Mouse (Mus musculus) kidney, postnatal 10 days (tissue): Measurements from ENCODE around the gene Arntl.

Source experiments
- DNase-seq: peaks from one replicate; pipeline ENCODE4 v3.0.0; 2021; ENCODE audit warnings: mixed read lengths

The Arntl gene

DNA sequence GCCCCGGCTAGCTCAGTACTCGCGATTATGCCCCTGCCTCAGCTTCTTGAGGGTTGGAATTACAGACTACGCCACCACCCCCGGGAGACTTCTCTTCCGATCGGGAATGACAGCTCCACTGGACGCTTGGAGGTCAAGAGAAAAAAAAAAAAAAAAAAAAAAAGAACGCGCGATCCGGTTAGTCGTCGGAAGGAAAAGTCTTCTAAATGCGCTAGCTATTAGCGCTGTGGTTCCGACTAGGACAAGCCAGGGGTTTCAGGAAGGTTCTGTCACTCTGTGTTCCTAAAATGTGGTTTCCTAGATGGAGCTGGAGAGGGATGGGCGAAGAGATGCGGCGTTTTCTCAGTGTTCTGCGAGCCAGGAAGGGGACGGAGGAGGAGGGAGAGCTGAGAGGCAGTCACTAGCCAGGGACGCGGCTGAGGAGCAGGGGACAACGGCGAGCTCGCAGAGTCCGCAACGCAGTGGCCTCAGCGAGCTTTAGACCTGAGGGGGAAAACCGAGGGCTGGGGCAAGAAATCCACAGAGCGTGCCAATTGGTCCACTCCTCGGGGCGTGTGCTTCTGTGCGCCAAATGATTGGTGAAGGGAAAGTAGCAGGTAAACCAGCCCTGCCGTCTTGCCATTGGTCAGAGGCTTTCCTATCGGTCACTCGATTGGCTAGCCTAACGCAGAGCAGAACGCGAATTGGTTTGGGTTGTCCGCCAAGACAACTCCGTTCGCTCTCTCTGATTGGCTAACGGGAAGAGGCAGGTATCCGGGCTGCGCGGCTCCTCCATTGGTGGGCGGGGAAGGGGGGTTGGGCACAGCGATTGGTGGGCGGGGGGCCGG is at the start of gene Arntl:
Gene Arntl (plus strand): TSS at position 822 of the 827 bp plus-strand sequence.
- DNase-seq: peak; percentile 97

DNA sequence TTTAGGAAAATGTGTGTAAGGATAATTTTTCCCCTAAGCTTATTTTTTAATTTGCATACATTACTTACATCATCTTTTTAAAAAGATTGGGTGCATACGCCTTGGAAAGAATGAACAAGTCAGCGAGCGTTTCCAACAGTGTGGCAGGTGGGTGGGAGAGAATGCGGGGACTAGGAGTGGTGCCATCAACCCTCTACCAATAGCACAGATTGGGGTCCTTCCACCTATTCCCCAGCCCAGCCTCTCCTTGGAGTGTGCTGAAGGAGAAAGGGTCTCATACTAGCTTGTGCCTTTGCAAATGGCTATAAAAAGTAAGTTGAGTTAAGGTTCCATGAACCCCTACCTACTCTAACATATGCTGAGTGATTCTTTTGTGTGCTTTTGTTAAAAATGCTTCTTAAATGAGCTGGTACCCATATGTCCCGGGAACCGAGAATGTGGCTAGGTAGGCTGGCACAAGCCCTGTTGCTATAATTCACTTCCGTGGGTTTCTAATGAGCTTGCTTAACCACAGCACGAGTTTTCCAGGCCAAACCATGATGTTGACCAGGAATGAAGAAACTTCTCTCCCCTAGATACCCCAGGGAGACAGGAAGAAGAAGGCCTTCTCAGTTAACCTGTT is 46.1 kb upstream of the Arntl start:
- no peak for DNase-seq

- peak; percentile 30 for DNase-seq
Measured at GRCm38 (mm10) chr7:113164719-113165118, 42.5 kb upstream of the Arntl start.

DNA sequence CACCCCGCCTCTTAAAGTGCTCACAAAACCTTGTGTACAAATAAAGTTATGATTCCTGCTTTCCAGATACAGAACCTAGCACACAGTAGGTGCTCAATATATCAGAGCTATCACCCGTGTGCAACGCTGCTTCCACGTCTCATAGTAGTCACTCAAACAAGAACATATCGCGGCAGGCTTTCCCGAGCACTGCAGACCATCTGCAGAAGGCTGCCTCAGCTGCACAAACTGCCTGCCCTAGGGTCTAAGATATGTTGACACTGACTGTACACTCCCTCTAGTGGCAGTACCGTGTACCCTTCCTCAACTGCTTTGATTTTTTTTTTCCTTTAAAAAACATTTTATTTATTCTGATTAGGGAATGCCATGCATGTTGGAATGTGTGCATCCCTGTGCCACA is 40.2 kb upstream of the Arntl start:
- peak; percentile 70 for DNase-seq

DNA sequence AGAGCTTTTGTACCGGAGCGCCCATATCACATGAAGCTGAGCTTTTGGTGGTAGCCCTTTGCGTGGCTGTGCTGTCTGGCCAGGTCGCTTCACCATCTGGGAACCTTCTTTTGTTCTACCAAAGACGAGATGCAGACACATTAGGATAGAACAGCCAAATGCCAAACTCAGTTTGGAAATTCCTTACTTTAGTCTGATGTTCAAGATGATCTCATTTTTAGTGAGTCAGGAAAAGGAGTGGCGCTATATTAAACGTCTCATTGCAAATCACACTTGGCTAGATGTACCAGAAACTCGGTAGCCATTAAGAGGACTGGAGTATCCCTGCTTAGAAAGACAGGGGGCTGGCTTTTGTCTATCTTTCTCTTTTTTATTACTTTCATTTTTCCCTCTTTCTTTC is 38.7 kb upstream of the Arntl start:
- DNase-seq: no peak

GRCm38 (mm10) chr7:113172425-113172824 is 34.8 kb upstream of the Arntl start:
- no peak for DNase-seq

DNA sequence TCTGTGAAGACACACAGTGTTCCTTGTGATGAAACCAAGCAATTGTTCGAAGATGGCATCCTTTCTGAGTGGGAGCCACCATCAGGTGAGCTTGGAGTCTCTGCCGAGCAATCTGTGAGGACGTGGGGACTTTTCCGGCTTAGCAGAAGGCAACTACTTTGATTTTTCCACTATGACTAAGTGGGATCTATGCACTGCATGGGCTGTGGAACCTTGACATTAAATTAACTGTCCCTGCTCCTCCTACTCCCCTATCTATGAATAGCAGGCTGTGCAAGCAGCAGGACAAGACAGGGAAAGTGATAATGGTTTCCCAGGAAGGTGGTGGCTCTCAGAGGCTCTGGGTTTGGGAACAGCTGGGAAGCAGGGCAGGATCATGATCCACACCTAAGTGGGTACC is 31.8 kb upstream of the Arntl start:
- no peak for DNase-seq

DNA sequence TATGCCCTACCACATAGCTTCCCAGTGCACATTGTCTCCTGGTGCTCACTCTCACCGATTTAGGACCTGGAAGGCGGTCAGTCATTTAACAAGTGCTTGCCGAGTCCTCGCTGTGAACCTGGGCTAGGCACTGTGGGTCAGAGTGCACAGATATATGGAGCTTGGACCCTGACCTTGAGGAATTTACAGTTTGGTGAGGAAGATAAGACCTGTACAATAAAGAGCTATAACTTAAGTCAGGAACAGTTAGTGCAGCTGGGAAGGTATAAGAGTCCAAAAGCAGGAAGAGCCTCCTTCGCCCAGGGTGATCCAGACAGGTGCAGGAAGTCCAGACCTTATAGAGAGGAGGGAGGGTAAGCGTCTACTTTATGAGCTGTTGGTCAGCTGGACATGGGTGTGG is 29.2 kb upstream of the Arntl start:
- no peak for DNase-seq

DNA sequence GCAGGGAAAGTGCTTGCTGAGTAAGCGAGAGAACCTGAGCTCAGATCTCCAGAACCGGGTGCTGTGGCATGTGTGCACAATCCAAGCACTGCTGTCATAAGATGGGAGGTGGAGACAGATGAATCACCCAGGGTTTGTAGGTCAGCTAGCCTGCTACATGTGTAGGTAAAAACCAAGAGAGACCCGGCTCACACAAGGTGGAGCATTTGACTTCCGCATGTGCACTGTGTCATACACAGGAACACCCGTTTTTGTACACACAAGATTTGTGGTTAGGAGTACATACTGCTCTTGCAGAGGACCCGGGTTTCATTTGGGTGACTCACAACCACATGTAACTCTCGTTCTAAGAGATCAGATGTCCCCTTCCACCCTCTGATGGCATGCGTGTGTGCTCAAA is 23.5 kb upstream of the Arntl start:
- no peak for DNase-seq

- no peak for DNase-seq
Measured at GRCm38 (mm10) chr7:113185056-113185455, 22.2 kb upstream of the Arntl start.

- no peak for DNase-seq
Measured at GRCm38 (mm10) chr7:113186041-113186800, 21.0 kb upstream of the Arntl start.

- no peak for DNase-seq
Measured at GRCm38 (mm10) chr7:113188091-113188490, 19.2 kb upstream of the Arntl start.

- DNase-seq: no peak
Measured at GRCm38 (mm10) chr7:113188566-113188965, 18.7 kb upstream of the Arntl start.

DNA sequence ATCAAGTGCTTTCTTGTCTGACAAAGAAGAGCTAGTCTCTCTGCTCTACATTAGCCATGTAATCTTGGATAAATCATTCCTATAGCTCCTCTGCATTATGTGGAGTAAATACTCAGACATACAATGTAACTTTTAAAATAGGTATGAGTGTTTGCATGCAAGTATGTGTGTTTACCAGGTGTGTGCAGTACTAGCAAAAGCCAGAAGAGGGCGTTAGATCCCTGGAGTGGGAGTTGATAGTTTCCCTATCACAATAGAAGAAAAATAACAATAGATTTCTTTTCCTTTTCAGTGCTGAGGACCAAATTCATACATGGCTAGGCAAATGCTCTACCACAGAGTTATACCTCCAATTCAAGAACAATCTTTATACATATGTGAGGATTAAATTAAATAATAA is 15.5 kb upstream of the Arntl start:
- no peak for DNase-seq

DNA sequence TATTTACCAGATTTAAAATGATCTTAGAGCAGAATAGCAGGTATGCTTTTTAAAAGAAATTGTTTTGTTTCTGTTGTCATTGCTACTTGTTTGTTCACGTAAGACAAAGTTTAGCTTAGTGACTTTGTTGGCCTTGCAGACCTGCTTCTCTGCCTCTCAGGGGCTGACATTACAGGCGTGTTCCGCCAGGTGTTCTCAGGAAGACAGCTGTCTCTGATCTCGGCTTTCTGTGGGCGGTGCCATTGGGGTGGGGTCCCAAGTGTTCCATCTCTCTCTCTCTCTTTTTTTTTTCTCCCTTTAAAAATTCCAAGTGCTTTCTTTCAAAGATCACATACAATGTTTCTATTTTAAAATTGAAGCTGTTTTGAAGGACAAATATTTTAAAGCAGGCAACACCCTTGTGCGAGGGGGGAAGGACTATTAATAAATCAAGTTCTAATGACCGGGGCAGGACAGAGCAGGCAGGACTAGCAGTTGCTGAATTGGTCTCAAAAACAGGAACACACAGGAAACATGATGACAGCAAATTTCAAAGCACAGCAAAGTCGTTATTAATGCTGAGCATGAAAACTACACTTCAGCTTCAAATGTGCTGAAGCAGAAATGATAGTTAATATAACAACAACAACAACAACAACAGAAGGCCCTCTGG is 14.4 kb upstream of the Arntl start:
- DNase-seq: no peak

DNA sequence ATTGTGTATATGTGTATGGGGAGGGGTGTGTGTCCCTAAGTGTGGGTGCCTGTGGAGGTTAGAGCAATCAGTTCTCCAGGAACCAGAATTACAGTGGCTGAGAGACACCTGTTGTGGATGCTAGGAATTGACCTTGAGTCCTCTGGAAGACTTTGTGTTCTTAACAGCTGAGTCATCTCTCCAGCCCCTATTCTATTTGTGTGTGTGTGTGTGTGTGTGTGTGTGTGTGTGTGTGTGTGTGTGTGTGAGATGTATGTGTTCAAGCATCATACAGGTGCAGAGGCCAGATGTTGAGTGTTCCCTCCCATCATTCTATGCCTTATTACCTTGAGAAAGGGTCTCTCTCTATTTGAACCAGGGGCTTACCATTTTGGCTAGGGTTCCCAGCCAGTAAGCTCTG is 13.4 kb upstream of the Arntl start:
- no peak for DNase-seq

DNA sequence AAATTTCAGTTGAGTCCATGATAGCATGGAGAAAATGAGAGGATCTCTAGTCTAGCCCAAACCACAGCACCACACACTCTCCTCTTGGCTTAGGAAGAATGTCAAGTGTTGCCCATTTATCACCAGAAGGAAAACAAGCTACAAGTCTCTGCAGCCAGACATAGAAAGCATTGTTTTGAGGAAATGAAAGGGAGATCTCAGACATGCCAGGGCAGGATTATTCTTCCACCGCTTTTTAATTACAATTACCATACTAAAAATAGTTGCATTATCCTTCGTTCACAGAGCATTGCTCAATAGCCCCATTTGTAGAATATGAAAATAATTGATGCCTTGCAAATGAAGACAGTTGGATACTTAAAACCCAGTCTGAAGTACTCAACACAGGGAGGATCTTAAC is 12.0 kb upstream of the Arntl start:
- no peak for DNase-seq

- no peak for DNase-seq
Measured at GRCm38 (mm10) chr7:113196171-113196570, 11.1 kb upstream of the Arntl start.

- no peak for DNase-seq
Measured at GRCm38 (mm10) chr7:113197161-113197775, 10.0 kb upstream of the Arntl start.

GRCm38 (mm10) chr7:113201584-113201983 is 5.7 kb upstream of the Arntl start:
- DNase-seq: no peak

GRCm38 (mm10) chr7:113207471-113208387 is 464 bp downstream of the Arntl start:
- DNase-seq: peak; percentile 77

DNA sequence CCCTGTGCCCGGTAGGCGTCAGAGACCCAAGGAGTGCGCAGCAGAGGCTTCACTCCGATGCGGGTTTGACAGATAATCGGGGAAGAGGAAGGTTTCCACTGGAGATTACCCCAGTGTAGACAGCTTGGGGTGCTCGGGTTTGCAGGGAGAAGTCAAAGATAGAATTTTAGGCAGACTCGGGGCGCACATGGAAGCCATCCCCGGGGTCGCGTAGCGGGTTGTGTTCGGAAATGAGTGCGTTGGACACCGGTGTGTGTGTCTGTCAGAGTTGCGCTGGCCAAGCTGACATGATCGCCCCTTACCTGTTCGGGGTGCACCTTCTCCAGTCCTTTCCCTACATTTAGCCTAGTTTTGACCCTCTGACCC is 1.1 kb downstream of the Arntl start:
- DNase-seq: peak; percentile 22
